ENCODE assay signal across 19 mouse cellular contexts in genomic region chr11:94196311-94196710, GRCm38 (mm10). TPM values are rescaled to one million over a fixed set of nuclear protein-coding genes. Genes with fewer than 3 reads are reported as not detected.
"Had no signal": no experiment of that assay in that cellular context is flagged by ENCODE, and none has a peak within 500 bp of the region (broad histone marks: within the 10 kb centered on the region; RNA-seq: fewer than 3 reads in every experiment).

No protein-coding gene starts in this region.

- H3K9ac ChIP-seq: hindbrain, embryonic 13.5 days; limb, embryonic 12.5 days; liver, embryonic 14.5 days; neural tube, embryonic 15.5 days had no signal

- H3K36me3 ChIP-seq: hindbrain, embryonic 13.5 days; limb, embryonic 12.5 days; midbrain, embryonic 10.5 days; neural tube, embryonic 15.5 days had no signal

- H3K4me2 ChIP-seq: hindbrain, embryonic 13.5 days; limb, embryonic 12.5 days; neural tube, embryonic 15.5 days had no signal

- H3K4me3 ChIP-seq: hindbrain, embryonic 13.5 days; limb, embryonic 12.5 days; midbrain, embryonic 10.5 days; myocyte; neural tube, embryonic 15.5 days had no signal

- ATAC-seq: hindbrain, postnatal 0 days; lung, postnatal 0 days had no signal

- H3K27ac ChIP-seq: hindbrain, embryonic 13.5 days; hindbrain, postnatal 0 days; limb, embryonic 12.5 days; liver, embryonic 14.5 days; midbrain, embryonic 10.5 days; neural tube, embryonic 15.5 days had no signal

- H3K27me3 ChIP-seq: hindbrain, embryonic 13.5 days; limb, embryonic 12.5 days; neural tube, embryonic 15.5 days had no signal

- DNase-seq: layer of hippocampus, adult 9-11 months; layer of hippocampus, postnatal 36 days; liver; lung, adult 2 months; lung, postnatal 36 days; midbrain, embryonic 14.5 days; right cerebral cortex, adult 18-20 months; right cerebral cortex, postnatal 25 days; thymus, adult 2 months; thymus, postnatal 25 days had no signal

- H3K4me1 ChIP-seq: limb, embryonic 12.5 days had no signal

- H3K9me3 ChIP-seq: hindbrain, embryonic 13.5 days; limb, embryonic 12.5 days; midbrain, embryonic 10.5 days; neural tube, embryonic 15.5 days had no signal

RNA-seq across cellular contexts. Expression of gene Wfikkn2, which starts 49.5 kb away (rescaled TPM):
- total RNA-seq: megakaryocyte, adult 5-6 weeks had no signal
